9 mouse cellular contexts compared by ENCODE assay signal in the genomic region with DNA sequence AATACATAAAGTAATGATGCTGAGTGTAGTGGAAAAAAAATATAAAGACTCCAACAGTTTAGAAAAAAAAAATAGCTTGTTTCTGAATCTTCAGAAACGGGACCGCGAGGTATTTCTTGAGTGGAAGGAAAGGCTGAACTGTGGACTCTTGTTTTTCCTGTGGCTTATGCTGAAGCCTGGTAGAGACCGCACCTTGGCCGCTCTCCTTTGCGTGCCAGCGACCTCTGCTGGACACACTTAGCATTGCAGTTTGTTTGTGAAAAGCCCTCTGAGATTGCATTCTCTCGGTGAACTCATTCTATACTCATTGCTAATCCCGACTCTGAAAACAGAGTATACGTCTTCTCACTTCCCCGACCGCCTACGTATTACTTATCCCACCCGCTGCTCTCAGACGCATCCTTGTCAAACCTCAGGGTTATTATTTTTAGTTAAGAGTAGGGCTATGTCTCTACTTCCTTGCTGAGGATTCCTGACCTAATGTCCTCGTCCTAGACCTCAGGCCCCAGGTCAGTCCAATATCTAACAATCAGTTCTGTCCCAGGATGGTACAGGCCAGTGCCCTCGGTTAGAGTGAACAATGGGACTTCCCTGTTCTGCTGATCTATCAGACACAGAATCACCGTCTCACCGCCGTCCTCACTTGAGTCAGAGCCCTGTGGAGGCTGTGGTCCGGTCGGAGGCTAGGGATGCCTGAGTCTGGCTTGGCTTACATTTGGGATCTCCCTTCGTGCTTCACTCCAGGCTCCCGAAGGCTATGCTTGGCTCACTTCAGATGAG.
DNase-seq lines count a peak whose midpoint lies in the region; ATAC-seq and TF ChIP-seq lines count a peak whose summit lies in the region.
"Had no signal": no experiment of that assay in that cellular context is flagged by ENCODE, and none has a peak within 500 bp of the region (broad histone marks: within the 10 kb centered on the region; RNA-seq: fewer than 3 reads in every experiment).

No protein-coding gene starts in this region.

- DNase-seq in MEL-GATA-1-ER (ENCODE audit: extremely low read depth, low read depth) = peak; percentile 31
- peak; percentile 62 to 79 for DNase-seq in cerebellum, adult 2 months
- peak; percentile 86 to 88 for DNase-seq in layer of hippocampus, postnatal 10 days (ENCODE audit: low spot score in 2 of 2)
- peak; percentile 79 for DNase-seq in lung, postnatal 14 days
- DNase-seq in retina, embryonic 14.5 days (ENCODE audit: low spot score) = peak; percentile 88
- peak; percentile 71 to 79 for DNase-seq in thymus, postnatal 36 days

- no peak for TF ChIP-seq POLR2A in cerebellum, adult 2 months (IDR thresholded peaks at IDR 0.05; ENCODE audit: borderline replicate concordance, insufficient read depth, low read length)

- peak; percentile 89 for TF ChIP-seq CTCF in cerebellum, adult 2 months (IDR thresholded peaks at IDR 0.05; ENCODE audit: borderline replicate concordance, insufficient read depth, low read depth, low read length)

- H3K27me3 ChIP-seq in cerebellum, adult 2 months (ENCODE audit: control insufficient read depth, insufficient read depth, low read length) = no peaks in the 10 kb centered on the region
- H3K27me3 ChIP-seq in hindbrain, embryonic 12.5 days = no peaks in the 10 kb centered on the region

- no peak overlapping the region for H3K4me3 ChIP-seq in cerebellum, adult 2 months (replicated peaks; ENCODE audit: insufficient read depth, low read depth, low read length)
- H3K4me3 ChIP-seq in hindbrain, embryonic 12.5 days = no peak overlapping the region
- H3K4me3 ChIP-seq: megakaryocyte, embryonic 14.5 days had no signal

- no peak overlapping the region for H3K27ac ChIP-seq in cerebellum, adult 2 months (ENCODE audit: insufficient read depth, low read length)
- H3K27ac ChIP-seq in hindbrain, embryonic 12.5 days = no peak overlapping the region

- no peaks in the 10 kb centered on the region for H3K36me3 ChIP-seq in hindbrain, embryonic 12.5 days

- ATAC-seq in frontal cortex, adult (ENCODE audit: low TSS enrichment) = peak; percentile 97
- peak; percentile 89 for ATAC-seq in hindbrain, embryonic 12.5 days (ENCODE audit: low FRiP score)

- 25% methylated on average over 24 of the region's 24 CpGs for WGBS in cerebellum, adult 2 months
- WGBS in hindbrain, embryonic 12.5 days = 32% methylated on average over 24 of the region's 24 CpGs

- no peaks in the 10 kb centered on the region for H3K4me1 ChIP-seq in cerebellum, adult 2 months (ENCODE audit: control insufficient read depth, insufficient read depth, low read length)
- no peaks in the 10 kb centered on the region for H3K4me1 ChIP-seq in hindbrain, embryonic 12.5 days
- H3K4me1 ChIP-seq: megakaryocyte, embryonic 14.5 days had no signal

- H3K9me3 ChIP-seq in hindbrain, embryonic 12.5 days (replicated peaks) = no peaks in the 10 kb centered on the region
- H3K9me3 ChIP-seq: megakaryocyte, embryonic 14.5 days had no signal

- no peak overlapping the region for H3K9ac ChIP-seq in hindbrain, embryonic 12.5 days

- peak overlapping the region; percentile 23 for H3K4me2 ChIP-seq in hindbrain, embryonic 12.5 days (replicated peaks)

Comparison
In these comparisons a context has a peak if more than half of its experiments do, and no peak if none do; other contexts are left out.
1. DNase-seq: peak in every context shown above with its lines; median percentile 88 in retina, embryonic 14.5 days; 87 in layer of hippocampus, postnatal 10 days; 79 in lung, postnatal 14 days; 75 in thymus, postnatal 36 days; 70 in cerebellum, adult 2 months; 31 in MEL-GATA-1-ER.